Mouse (Mus musculus): ENCODE results near the gene Zcchc9. TPM values are rescaled to one million over a fixed set of nuclear protein-coding genes. Genes with fewer than 3 reads are reported as not detected.

The Zcchc9 gene
- polyA plus RNA-seq, 1 experiment from 2014 or later: 28.8 TPM

- Histone ChIP-seq H3K4me3 (no peak overlapping the region), H3K27me3 (no peaks in the 10 kb centered on the region), H3K4me2 (no peak overlapping the region), H3K9me3 (replicated peaks) (no peaks in the 10 kb centered on the region), H3K27ac (no peak overlapping the region), H3K36me3 (ENCODE audit: poor library complexity, severe bottlenecking) (no peaks in the 10 kb centered on the region), H3K9ac (no peak overlapping the region), H3K4me1 (no peaks in the 10 kb centered on the region)
- 79% methylated on average over 8 of the region's 8 CpGs for WGBS
- no peak for ATAC-seq
Measured at GRCm38 (mm10) chr13:91759791-91760190, 47.7 kb downstream of the Zcchc9 start.

DNA sequence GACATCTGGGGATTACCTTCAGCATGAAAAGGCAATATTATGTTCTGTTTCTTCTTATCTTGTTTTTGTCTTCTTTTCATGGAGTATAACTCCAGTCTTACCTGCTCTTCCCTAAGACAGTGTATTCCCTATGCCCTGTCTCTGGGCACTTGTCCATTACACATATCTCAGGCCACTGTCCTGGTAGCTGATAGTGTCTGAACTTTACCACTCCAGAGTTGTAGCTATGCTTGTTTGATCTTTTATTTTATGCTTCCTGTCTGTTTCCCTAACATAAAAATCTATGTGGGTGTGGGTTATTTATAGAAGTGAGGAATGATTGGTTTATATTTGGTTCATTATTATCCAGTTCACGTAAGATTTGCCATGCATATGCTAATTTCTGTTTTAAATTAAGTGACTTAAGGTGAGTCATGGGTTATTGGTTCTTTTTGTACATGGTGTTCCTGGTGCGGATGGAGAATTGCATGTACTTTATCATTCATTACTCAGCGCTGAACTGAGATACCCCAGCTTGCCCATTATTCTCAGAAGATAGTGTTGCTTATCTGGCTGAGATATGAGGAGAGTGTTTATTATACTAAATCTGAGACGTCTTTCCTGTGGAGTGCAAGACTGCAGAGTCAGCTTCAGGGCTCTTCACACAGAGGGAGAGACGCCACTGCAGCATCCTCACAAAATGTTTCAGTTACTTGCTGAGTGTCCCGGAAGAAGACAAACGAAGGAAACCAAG is 49.0 kb downstream of the Zcchc9 start:
- no peak for ATAC-seq
- Histone ChIP-seq H3K27ac (no peak overlapping the region), H3K36me3 (ENCODE audit: poor library complexity, severe bottlenecking) (no peaks in the 10 kb centered on the region), H3K9ac (no peak overlapping the region), H3K4me2 (no peak overlapping the region), H3K9me3 (replicated peaks) (no peaks in the 10 kb centered on the region), H3K4me3 (no peak overlapping the region), H3K27me3 (no peaks in the 10 kb centered on the region), H3K4me1 (no peaks in the 10 kb centered on the region)
- 87% methylated on average over 7 of the region's 7 CpGs for WGBS

DNA sequence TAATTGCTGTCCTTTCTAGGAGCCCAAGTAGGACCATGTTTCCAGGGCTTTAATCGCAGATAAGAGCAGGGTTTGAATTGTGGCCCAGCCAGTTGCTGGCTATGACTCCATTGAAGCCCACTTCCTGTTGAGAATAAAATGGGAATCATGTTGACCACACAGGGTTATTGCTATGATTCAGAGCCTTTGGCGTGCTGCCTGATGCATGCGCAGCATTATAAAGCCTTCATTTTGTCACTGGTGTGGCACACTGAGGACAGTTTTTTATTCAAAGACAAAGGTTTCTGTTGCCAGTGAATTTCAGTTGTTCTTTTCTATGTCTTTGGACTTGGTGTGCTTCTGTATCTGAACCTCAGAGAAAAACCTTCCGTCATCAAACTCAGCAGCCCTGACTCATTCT is 51.3 kb downstream of the Zcchc9 start:
- no peaks in the 10 kb centered on the region for H3K4me1 ChIP-seq
- WGBS: 83% methylated on average over 4 of the region's 4 CpGs
- H3K4me3 ChIP-seq: no peak overlapping the region
- H3K4me2 ChIP-seq: no peak overlapping the region
- H3K27ac ChIP-seq: no peak overlapping the region
- H3K27me3 ChIP-seq: no peaks in the 10 kb centered on the region
- H3K36me3 ChIP-seq (ENCODE audit: poor library complexity, severe bottlenecking): no peaks in the 10 kb centered on the region
- no peaks in the 10 kb centered on the region for H3K9me3 ChIP-seq (replicated peaks)
- no peak for ATAC-seq
- no peak overlapping the region for H3K9ac ChIP-seq

DNA sequence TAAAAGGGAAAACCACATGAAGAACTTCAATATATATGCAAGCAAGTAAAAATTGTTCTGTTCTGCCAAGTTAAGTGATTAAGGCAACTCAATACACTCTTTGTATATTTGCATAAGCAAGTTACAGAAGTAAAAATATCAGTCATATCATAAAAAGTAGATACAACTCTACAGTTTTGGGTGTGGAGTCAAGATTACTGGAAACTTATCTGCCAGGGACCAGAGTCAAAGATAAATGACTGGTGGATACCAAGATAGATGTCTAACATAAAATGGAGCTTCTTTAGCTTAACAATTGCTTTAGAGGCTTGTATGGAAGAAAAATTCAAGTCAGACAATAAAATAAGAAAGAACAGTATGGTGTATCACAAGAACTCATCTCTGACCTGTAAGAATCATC is 52.7 kb downstream of the Zcchc9 start:
- Histone ChIP-seq H3K9ac (no peak overlapping the region), H3K36me3 (ENCODE audit: poor library complexity, severe bottlenecking) (no peaks in the 10 kb centered on the region), H3K4me3 (no peak overlapping the region), H3K27me3 (no peaks in the 10 kb centered on the region), H3K4me2 (no peak overlapping the region), H3K27ac (no peak overlapping the region), H3K4me1 (no peaks in the 10 kb centered on the region), H3K9me3 (replicated peaks) (no peaks in the 10 kb centered on the region)
- no peak for ATAC-seq

- 0 out of 2 replicates have a peak, but pooled peaks have one; percentile 24 for ATAC-seq
- WGBS: 66% methylated on average over 4 of the region's 4 CpGs
Measured at GRCm38 (mm10) chr13:91753724-91754123, 53.8 kb downstream of the Zcchc9 start.

DNA sequence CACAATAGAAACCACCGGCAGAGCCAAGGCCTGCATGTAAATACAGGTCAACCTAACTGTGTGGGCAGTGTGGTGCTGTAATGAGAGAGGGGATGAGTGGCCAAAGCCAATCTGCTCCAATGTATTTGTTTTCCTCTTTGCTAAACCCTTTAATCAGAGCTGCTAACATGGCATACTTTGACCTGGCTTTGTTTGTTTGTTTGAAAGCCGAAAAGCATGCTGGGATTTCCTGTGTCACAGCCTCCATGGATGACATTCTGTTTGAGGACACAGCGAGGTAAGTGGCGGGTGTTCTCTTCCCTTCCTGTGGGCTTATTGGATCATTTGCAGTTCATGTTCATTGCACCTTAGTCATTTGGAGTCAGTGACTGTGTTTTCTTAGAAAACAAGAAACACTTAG is 57.5 kb downstream of the Zcchc9 start:
- Histone ChIP-seq H3K4me1 (no peaks in the 10 kb centered on the region), H3K4me3 (no peak overlapping the region), H3K27ac (no peak overlapping the region), H3K4me2 (no peak overlapping the region), H3K9me3 (replicated peaks) (no peaks in the 10 kb centered on the region), H3K36me3 (ENCODE audit: poor library complexity, severe bottlenecking) (no peaks in the 10 kb centered on the region), H3K9ac (no peak overlapping the region), H3K27me3 (no peaks in the 10 kb centered on the region)
- WGBS: 88% methylated on average over 4 of the region's 4 CpGs
- ATAC-seq: no peak

More at GRCm38 (mm10) chr13:91753724-91754123, 53.8 kb downstream of the Zcchc9 start:
- Histone ChIP-seq H3K27ac (no peak overlapping the region), H3K9ac (no peak overlapping the region), H3K4me1 (no peaks in the 10 kb centered on the region), H3K36me3 (ENCODE audit: poor library complexity, severe bottlenecking) (no peaks in the 10 kb centered on the region), H3K27me3 (no peaks in the 10 kb centered on the region), H3K4me3 (no peak overlapping the region), H3K4me2 (no peak overlapping the region), H3K9me3 (replicated peaks) (no peaks in the 10 kb centered on the region)

GRCm38 (mm10) chr13:91748401-91748800 is 59.1 kb downstream of the Zcchc9 start:
- Histone ChIP-seq H3K9me3 (replicated peaks) (no peaks in the 10 kb centered on the region), H3K4me1 (no peaks in the 10 kb centered on the region), H3K4me3 (no peak overlapping the region), H3K36me3 (ENCODE audit: poor library complexity, severe bottlenecking) (no peaks in the 10 kb centered on the region), H3K27ac (no peak overlapping the region), H3K9ac (no peak overlapping the region), H3K4me2 (no peak overlapping the region), H3K27me3 (no peaks in the 10 kb centered on the region)
- ATAC-seq: no peak
- WGBS: 85% methylated on average over 2 of the region's 2 CpGs

Small RNAs within 50 kb of the gene (microRNA-seq; reads per million reads assigned to microRNA genes)
- not detected for gene Gm27656

Other genes with a start within 250 kb of the Zcchc9 start
- gene Acot12, start 66.2 kb downstream of the Zcchc9 start, polyA plus RNA-seq (2015; fragmentation: Nextera tagmentation; extraction: Ambion mirVana): not detected in 2 replicates
- not detected in 2 replicates for gene Ckmt2, start 69.2 kb upstream of the Zcchc9 start, polyA plus RNA-seq (2015; fragmentation: Nextera tagmentation; extraction: Ambion mirVana)

Measured in forebrain, embryonic 13.5 days (tissue).